Mouse (Mus musculus): ENCODE results near the gene Folr2. TPM values are rescaled to one million over a fixed set of nuclear protein-coding genes. Genes with fewer than 3 reads are reported as not detected.

Folr2 gene
- polyA plus RNA-seq, 1 experiment from 2014 or later, result 3.9 TPM

GRCm38 (mm10) chr7:101853816-101854215, 3.2 kb downstream of the Folr2 start:
- Histone ChIP-seq H3K27me3 (replicated peaks; ENCODE audit: control insufficient read depth, insufficient read depth, low read length) (no peaks in the 10 kb centered on the region), H3K27ac (ENCODE audit: low read depth, low read length) (no peak overlapping the region), H3K4me3 (ENCODE audit: low read depth, low read length) (no peak overlapping the region), H3K4me1 (replicated peaks; ENCODE audit: control insufficient read depth, insufficient read depth, low read length) (no peaks in the 10 kb centered on the region), H3K36me3 (ENCODE audit: control insufficient read depth, insufficient read depth, low read length) (no peaks in the 10 kb centered on the region), H3K9ac (ENCODE audit: low read depth, low read length) (no peak overlapping the region), H3K4me2 (no peak overlapping the region), H3K9me3 (ENCODE audit: control insufficient read depth, low read length) (no peaks in the 10 kb centered on the region)
- DNase-seq (ENCODE audit: low spot score) (no peak), ATAC-seq (replicated peaks; ENCODE audit: low FRiP score) (no peak)
- 47% methylated on average over 2 of the region's 2 CpGs for WGBS

- Histone ChIP-seq H3K4me1 (replicated peaks; ENCODE audit: control insufficient read depth, insufficient read depth, low read length) (no peaks in the 10 kb centered on the region), H3K4me2 (no peak overlapping the region), H3K27ac (ENCODE audit: low read depth, low read length) (no peak overlapping the region), H3K9ac (ENCODE audit: low read depth, low read length) (no peak overlapping the region), H3K36me3 (ENCODE audit: control insufficient read depth, insufficient read depth, low read length) (no peaks in the 10 kb centered on the region), H3K4me3 (ENCODE audit: low read depth, low read length) (no peak overlapping the region), H3K9me3 (ENCODE audit: control insufficient read depth, low read length) (no peaks in the 10 kb centered on the region), H3K27me3 (replicated peaks; ENCODE audit: control insufficient read depth, insufficient read depth, low read length) (no peaks in the 10 kb centered on the region)
- no peak for ATAC-seq (replicated peaks; ENCODE audit: low FRiP score)
- 81% methylated on average over 6 of the region's 6 CpGs for WGBS
- no peak for DNase-seq (ENCODE audit: low spot score)
Observed at GRCm38 (mm10) chr7:101852846-101853245, 4.1 kb downstream of the Folr2 start.

GRCm38 (mm10) chr7:101851689-101852088, 5.3 kb downstream of the Folr2 start:
- H3K9ac ChIP-seq (ENCODE audit: low read depth, low read length), result no peak overlapping the region
- H3K27ac ChIP-seq (ENCODE audit: low read depth, low read length), result no peak overlapping the region
- H3K9me3 ChIP-seq (ENCODE audit: control insufficient read depth, low read length), result no peaks in the 10 kb centered on the region
- DNase-seq (ENCODE audit: low spot score), result no peak
- no peak overlapping the region for H3K4me3 ChIP-seq (ENCODE audit: low read depth, low read length)
- WGBS, result 69% methylated on average over 6 of the region's 6 CpGs
- H3K4me1 ChIP-seq (replicated peaks; ENCODE audit: control insufficient read depth, insufficient read depth, low read length), result no peaks in the 10 kb centered on the region
- no peak for ATAC-seq (replicated peaks; ENCODE audit: low FRiP score)
- no peak overlapping the region for H3K4me2 ChIP-seq
- H3K36me3 ChIP-seq (ENCODE audit: control insufficient read depth, insufficient read depth, low read length), result no peaks in the 10 kb centered on the region
- H3K27me3 ChIP-seq (replicated peaks; ENCODE audit: control insufficient read depth, insufficient read depth, low read length), result no peaks in the 10 kb centered on the region

GRCm38 (mm10) chr7:101847934-101848333, 9.1 kb downstream of the Folr2 start:
- no peak overlapping the region for H3K4me2 ChIP-seq
- no peak overlapping the region for H3K9ac ChIP-seq (ENCODE audit: low read depth, low read length)
- no peaks in the 10 kb centered on the region for H3K27me3 ChIP-seq (replicated peaks; ENCODE audit: control insufficient read depth, insufficient read depth, low read length)
- H3K9me3 ChIP-seq (ENCODE audit: control insufficient read depth, low read length), result no peaks in the 10 kb centered on the region
- H3K36me3 ChIP-seq (ENCODE audit: control insufficient read depth, insufficient read depth, low read length), result no peaks in the 10 kb centered on the region
- 89% methylated on average over 1 of the region's 1 CpGs for WGBS
- no peak overlapping the region for H3K4me3 ChIP-seq (ENCODE audit: low read depth, low read length)
- no peak for ATAC-seq (replicated peaks; ENCODE audit: low FRiP score)
- DNase-seq (ENCODE audit: low spot score), result no peak
- H3K27ac ChIP-seq (ENCODE audit: low read depth, low read length), result no peak overlapping the region
- no peaks in the 10 kb centered on the region for H3K4me1 ChIP-seq (replicated peaks; ENCODE audit: control insufficient read depth, insufficient read depth, low read length)

GRCm38 (mm10) chr7:101844186-101844585, 12.8 kb downstream of the Folr2 start:
- 64% methylated on average over 6 of the region's 6 CpGs for WGBS
- no peak overlapping the region for H3K27ac ChIP-seq (ENCODE audit: low read depth, low read length)

GRCm38 (mm10) chr7:101837606-101838471, 19.2 kb downstream of the Folr2 start, which contains the start of gene Inppl1:
Inppl1 (minus strand) TSS chr7:101838229.
- Histone ChIP-seq H3K4me1 (replicated peaks; ENCODE audit: control insufficient read depth, insufficient read depth, low read length) (peaks cover 6% of the 10 kb centered on the region; the same call in 1 of the 2 replicates), H3K9ac (ENCODE audit: low read depth, low read length) (peak within 1 kb of the TSS; percentile 82), H3K9me3 (ENCODE audit: control insufficient read depth, low read length) (no peaks in the 10 kb centered on the region), H3K27ac (ENCODE audit: low read depth, low read length) (peak within 1 kb of the TSS; percentile 78), H3K36me3 (ENCODE audit: control insufficient read depth, insufficient read depth, low read length) (peaks cover 3% of the 10 kb centered on the region; the same call in 1 of the 2 replicates), H3K4me3 (ENCODE audit: low read depth, low read length) (peak within 1 kb of the TSS; percentile 74), H3K27me3 (replicated peaks; ENCODE audit: control insufficient read depth, insufficient read depth, low read length) (peaks cover 22% of the 10 kb centered on the region), H3K4me2 (peak within 1 kb of the TSS; percentile 91)
- DNase-seq (ENCODE audit: low spot score) (peak; percentile 79), ATAC-seq (replicated peaks; ENCODE audit: low FRiP score) (peak; percentile 54)
- under 1% methylated on average over 64 of the region's 64 CpGs for WGBS

More at GRCm38 (mm10) chr7:101844186-101844585, 12.8 kb downstream of the Folr2 start:
- H3K9me3 ChIP-seq (ENCODE audit: control insufficient read depth, low read length), result no peaks in the 10 kb centered on the region
- ATAC-seq (replicated peaks; ENCODE audit: low FRiP score) (no peak), DNase-seq (ENCODE audit: low spot score) (no peak)
- H3K4me3 ChIP-seq (ENCODE audit: low read depth, low read length), result no peak overlapping the region
- no peaks in the 10 kb centered on the region for H3K4me1 ChIP-seq (replicated peaks; ENCODE audit: control insufficient read depth, insufficient read depth, low read length)
- H3K9ac ChIP-seq (ENCODE audit: low read depth, low read length), result no peak overlapping the region
- no peaks in the 10 kb centered on the region for H3K36me3 ChIP-seq (ENCODE audit: control insufficient read depth, insufficient read depth, low read length)
- H3K27me3 ChIP-seq (replicated peaks; ENCODE audit: control insufficient read depth, insufficient read depth, low read length), result no peaks in the 10 kb centered on the region
- no peak overlapping the region for H3K4me2 ChIP-seq

- peaks cover 22% of the 10 kb centered on the region for H3K27me3 ChIP-seq (replicated peaks; ENCODE audit: control insufficient read depth, insufficient read depth, low read length)
- DNase-seq (ENCODE audit: low spot score), result no peak
- peaks cover 6% of the 10 kb centered on the region; the same call in 1 of the 2 replicates for H3K4me1 ChIP-seq (replicated peaks; ENCODE audit: control insufficient read depth, insufficient read depth, low read length)
- no peak for ATAC-seq (replicated peaks; ENCODE audit: low FRiP score)
- under 1% methylated on average over 20 of the region's 20 CpGs for WGBS
- peak overlapping the region; percentile 74 for H3K4me3 ChIP-seq (ENCODE audit: low read depth, low read length)
- H3K27ac ChIP-seq (ENCODE audit: low read depth, low read length), result peak overlapping the region; percentile 78
- H3K9ac ChIP-seq (ENCODE audit: low read depth, low read length), result peak overlapping the region; percentile 82
- H3K9me3 ChIP-seq (ENCODE audit: control insufficient read depth, low read length), result no peaks in the 10 kb centered on the region
- H3K4me2 ChIP-seq, result peak overlapping the region; percentile 91
- H3K36me3 ChIP-seq (ENCODE audit: control insufficient read depth, insufficient read depth, low read length), result peaks cover 4% of the 10 kb centered on the region
Observed at GRCm38 (mm10) chr7:101837154-101837605, 19.8 kb downstream of the Folr2 start.

- peak overlapping the region; percentile 74 for H3K4me3 ChIP-seq (ENCODE audit: low read depth, low read length)
- H3K27me3 ChIP-seq (replicated peaks; ENCODE audit: control insufficient read depth, insufficient read depth, low read length), result peaks cover 22% of the 10 kb centered on the region
- H3K27ac ChIP-seq (ENCODE audit: low read depth, low read length), result peak overlapping the region; percentile 84
- DNase-seq (ENCODE audit: low spot score) (peak; percentile 71), ATAC-seq (replicated peaks; ENCODE audit: low FRiP score) (peak; percentile 48)
- no peaks in the 10 kb centered on the region for H3K9me3 ChIP-seq (ENCODE audit: control insufficient read depth, low read length)
- peaks cover 10% of the 10 kb centered on the region for H3K36me3 ChIP-seq (ENCODE audit: control insufficient read depth, insufficient read depth, low read length)
- H3K4me1 ChIP-seq (replicated peaks; ENCODE audit: control insufficient read depth, insufficient read depth, low read length), result peaks cover 6% of the 10 kb centered on the region; the same call in 1 of the 2 replicates
- WGBS, result under 1% methylated on average over 63 of the region's 63 CpGs
- H3K4me2 ChIP-seq, result peak overlapping the region; percentile 91
- H3K9ac ChIP-seq (ENCODE audit: low read depth, low read length), result peak overlapping the region; percentile 82
Observed at GRCm38 (mm10) chr7:101836271-101837153, 20.5 kb downstream of the Folr2 start.

Measured in liver, embryonic 11.5 days (tissue).